Mouse (Mus musculus) embryonic facial prominence, embryonic 10.5 days (tissue): ENCODE data around the gene Rnf20. TPM values are rescaled to one million over a fixed set of nuclear protein-coding genes. Genes with fewer than 3 reads are reported as not detected.

Experiments used
- DNase-seq: peaks from one replicate; pipeline ENCODE4 v3.0.0-alpha.2; 2017; ENCODE audit warnings: low spot score
- H3K27ac ChIP-seq: fragments of 300-500 bp; sonication (generic); replicated peaks from 2 replicates; pipeline ENCODE4 v1.5.1; 2016; ENCODE audit warnings: mild to moderate bottlenecking
- H3K27me3 ChIP-seq: fragments of 300-500 bp; sonication (generic); replicated peaks from 2 replicates; pipeline ENCODE4 v1.6.1; 2016; ENCODE audit warnings: low read depth, mild to moderate bottlenecking; ENCODE audit not compliant: poor library complexity, severe bottlenecking
- H3K36me3 ChIP-seq: fragments of 300-500 bp; sonication (generic); replicated peaks from 2 replicates; pipeline ENCODE4 v1.6.1; 2016; ENCODE audit warnings: mild to moderate bottlenecking, moderate library complexity
- H3K4me1 ChIP-seq: fragments of 300-500 bp; sonication (generic); 2 replicates; pipeline ENCODE4 v1.6.1; 2016
- H3K4me3 ChIP-seq: fragments of 300-500 bp; sonication (generic); 2 replicates; pipeline ENCODE4 v1.5.1; 2016; ENCODE audit warnings: mild to moderate bottlenecking, moderate library complexity
- H3K9me3 ChIP-seq: fragments of 300-500 bp; sonication (generic); 2 replicates; pipeline ENCODE4 v1.6.1; 2016; ENCODE audit warnings: mild to moderate bottlenecking
- WGBS: fragments of 180-500 bp; shearing (Covaris S2); methylation state at CpG from one replicate; pipeline ENCODE4 v1.1.7; 2016; 5-methylcytosine and 5-hydroxymethylcytosine counted together
- polyA plus RNA-seq: library from polyadenylated mRNA; unstranded; fragments of >200 nt; fragmentation: Nextera tagmentation; extraction: Ambion mirVana; gene quantifications from 2 replicates; pipeline ENCODE4 v1.2.1, GENCODE M21; 2016

Rnf20 gene
- polyA plus RNA-seq, 1 experiment from 2014 or later = 51.4 TPM

- no peak for DNase-seq
- WGBS = 93% methylated on average over 6 of the region's 6 CpGs
These were observed 44.3 kb downstream of the Rnf20 start for GRCm38 (mm10) chr4:49676071-49676470.

GRCm38 (mm10) chr4:49676790-49677189 lies 45.0 kb downstream of the Rnf20 start:
- Histone ChIP-seq H3K27ac (no peak overlapping the region), H3K27me3 (no peaks in the 10 kb centered on the region), H3K9me3 (no peaks in the 10 kb centered on the region), H3K4me1 (no peaks in the 10 kb centered on the region), H3K36me3 (no peaks in the 10 kb centered on the region), H3K4me3 (no peak overlapping the region)
- no peak for DNase-seq
- WGBS = 83% methylated on average over 7 of the region's 7 CpGs

More at GRCm38 (mm10) chr4:49676071-49676470, 44.3 kb downstream of the Rnf20 start:
- H3K4me3 ChIP-seq = no peak overlapping the region
- no peak overlapping the region for H3K27ac ChIP-seq
- no peaks in the 10 kb centered on the region for H3K9me3 ChIP-seq
- H3K36me3 ChIP-seq = no peaks in the 10 kb centered on the region
- H3K4me1 ChIP-seq = no peaks in the 10 kb centered on the region
- no peaks in the 10 kb centered on the region for H3K27me3 ChIP-seq

DNA sequence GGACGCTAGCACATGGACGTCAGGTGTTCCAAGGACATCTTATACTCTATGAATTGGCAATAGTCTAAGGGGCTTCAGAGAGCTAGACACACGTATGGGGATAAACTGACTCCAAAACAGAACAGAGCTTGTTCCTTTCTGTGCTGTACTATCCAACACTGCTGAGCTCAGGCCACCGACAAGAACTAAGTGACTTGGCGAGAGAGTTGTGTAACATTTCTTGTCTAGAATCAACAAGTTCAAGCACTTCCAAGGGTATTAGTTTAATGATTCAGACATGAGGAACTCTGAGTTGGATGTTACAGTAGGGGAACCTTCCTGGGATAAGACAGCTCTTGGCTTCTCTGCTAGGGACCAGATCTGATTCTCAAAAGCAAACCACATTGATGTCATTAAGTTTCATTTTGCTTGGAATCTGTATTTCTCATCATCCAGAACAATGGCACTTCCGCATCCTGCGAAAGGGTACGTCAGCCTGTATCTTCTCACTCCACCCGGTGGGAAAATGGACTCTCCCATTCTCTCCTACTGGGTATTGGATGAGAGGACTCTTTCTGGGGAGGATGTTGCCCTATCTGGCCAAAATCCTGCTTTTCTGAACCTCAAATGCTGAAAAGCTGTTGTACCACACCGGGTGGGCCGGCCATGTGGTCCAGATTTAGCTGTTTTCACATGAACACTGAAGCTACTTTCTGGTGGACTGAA lies 48.5 kb downstream of the Rnf20 start:
- Histone ChIP-seq H3K27me3 (no peaks in the 10 kb centered on the region), H3K27ac (no peak overlapping the region), H3K36me3 (no peaks in the 10 kb centered on the region), H3K9me3 (no peaks in the 10 kb centered on the region), H3K4me3 (no peak overlapping the region), H3K4me1 (no peaks in the 10 kb centered on the region)
- 90% methylated on average over 11 of the region's 11 CpGs for WGBS
- no peak for DNase-seq

DNA sequence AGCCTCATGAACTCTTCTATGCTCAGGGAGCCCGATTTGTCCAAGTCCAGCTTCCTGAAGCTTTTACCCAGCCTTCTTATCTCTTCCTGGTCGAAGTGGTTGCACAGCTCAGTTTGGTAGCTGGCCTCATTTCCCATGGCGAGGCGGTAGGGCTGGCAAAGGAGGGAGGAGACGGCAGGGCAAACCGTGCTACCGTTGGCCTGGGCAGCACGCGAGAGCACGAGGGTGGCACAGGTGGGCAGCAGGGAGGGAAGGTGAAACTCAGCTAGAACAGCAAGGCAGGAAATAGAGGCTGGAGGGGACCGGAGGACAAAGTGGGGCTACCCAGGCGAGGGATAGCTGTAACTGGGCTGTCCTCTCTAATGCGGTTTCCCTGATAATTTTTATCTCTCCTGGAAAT lies 50.0 kb downstream of the Rnf20 start, which contains the start of gene Ppp3r2:
Gene Ppp3r2 (minus strand): TSS at position 213 of the 400 bp plus-strand sequence.
- WGBS = 91% methylated on average over 13 of the region's 13 CpGs
- DNase-seq = no peak
- H3K27me3 ChIP-seq = no peaks in the 10 kb centered on the region
- H3K9me3 ChIP-seq = no peaks in the 10 kb centered on the region
- H3K36me3 ChIP-seq = no peaks in the 10 kb centered on the region
- no peak within 1 kb of the TSS for H3K27ac ChIP-seq
- H3K4me3 ChIP-seq = no peak within 1 kb of the TSS
- no peaks in the 10 kb centered on the region for H3K4me1 ChIP-seq

GRCm38 (mm10) chr4:49688594-49689288 lies 56.9 kb downstream of the Rnf20 start:
- Histone ChIP-seq H3K9me3 (no peaks in the 10 kb centered on the region), H3K27me3 (no peaks in the 10 kb centered on the region), H3K27ac (no peak overlapping the region), H3K36me3 (no peaks in the 10 kb centered on the region), H3K4me1 (peaks cover 4% of the 10 kb centered on the region; the same call in 1 of the 2 replicates), H3K4me3 (no peak overlapping the region)
- peak; percentile 60 for DNase-seq
- 22% methylated on average over 9 of the region's 9 CpGs for WGBS

DNA sequence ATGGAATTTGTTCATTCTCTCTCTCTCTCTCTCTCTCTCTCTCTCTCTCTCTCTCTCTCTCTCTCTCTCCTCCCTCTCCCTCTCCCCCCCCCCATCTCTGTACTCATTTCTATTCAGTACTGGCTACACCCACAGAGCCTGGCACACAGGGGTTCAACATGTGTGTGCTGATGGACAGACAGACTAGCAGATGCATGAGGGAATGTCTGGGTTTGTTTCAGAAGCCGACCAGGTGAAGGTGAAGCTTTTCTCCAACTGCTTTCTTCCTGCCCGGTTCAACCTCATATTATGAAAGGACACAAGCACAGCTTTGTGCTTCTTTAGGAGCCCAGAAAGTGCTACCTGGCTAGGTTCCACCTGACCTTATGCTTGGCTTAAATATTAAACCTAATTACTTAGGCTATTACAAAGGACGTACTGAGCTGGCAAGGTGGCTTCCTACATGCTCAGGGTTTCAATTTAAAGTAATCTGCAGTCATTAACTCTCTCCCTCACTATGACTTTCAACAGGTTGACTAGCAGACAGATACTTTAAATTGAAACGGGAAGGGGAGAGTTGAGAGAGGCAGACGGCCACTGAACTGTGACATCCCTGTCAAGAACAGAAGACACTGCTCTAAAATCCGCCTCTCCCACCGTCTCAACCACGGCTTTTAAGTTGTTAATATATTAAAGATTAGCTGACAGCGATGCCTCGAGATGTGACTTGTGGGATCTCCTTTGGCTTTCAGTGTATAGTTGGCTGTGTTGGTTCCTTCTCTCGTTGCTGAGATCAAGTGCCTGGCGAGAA lies 59.8 kb downstream of the Rnf20 start:
- 75% methylated on average over 12 of the region's 12 CpGs for whole genome bisulfite sequencing
- H3K27me3 ChIP-seq = no peaks in the 10 kb centered on the region
- H3K9me3 ChIP-seq = no peaks in the 10 kb centered on the region
- H3K27ac ChIP-seq = no peak overlapping the region
- no peak for DNase-seq
- no peak overlapping the region for H3K4me3 ChIP-seq
- no peaks in the 10 kb centered on the region for H3K36me3 ChIP-seq
- H3K4me1 ChIP-seq = peaks cover 4% of the 10 kb centered on the region; the same call in 1 of the 2 replicates

Other genes starting within 250 kb of the Rnf20 start
- gene Acnat2, start 223.9 kb upstream of the Rnf20 start, polyA plus RNA-seq = not detected in 2 replicates
- 0.20 TPM in 1 of 2 replicates, not detected in the other for gene Acnat1, start 158.1 kb upstream of the Rnf20 start, polyA plus RNA-seq
- gene Baat, start 125.4 kb upstream of the Rnf20 start, polyA plus RNA-seq = 0.20 and 0.25 TPM in 2 replicates
- 82.9 and 83.6 TPM in 2 replicates for gene Mrpl50, start 110.9 kb upstream of the Rnf20 start, polyA plus RNA-seq
- gene Zfp189, start 110.8 kb upstream of the Rnf20 start, polyA plus RNA-seq = 10.7 and 11.2 TPM in 2 replicates
- gene Aldob, start 82.5 kb upstream of the Rnf20 start, polyA plus RNA-seq = not detected in 2 replicates
- gene Tmem246, start 34.1 kb upstream of the Rnf20 start, polyA plus RNA-seq = 10.6 and 12.0 TPM in 2 replicates
- gene Ppp3r2, start 50.0 kb downstream of the Rnf20 start, polyA plus RNA-seq = not detected in 2 replicates
- gene Grin3a, start 213.7 kb downstream of the Rnf20 start, polyA plus RNA-seq = 0.49 and 0.67 TPM in 2 replicates